In the genomic region with DNA sequence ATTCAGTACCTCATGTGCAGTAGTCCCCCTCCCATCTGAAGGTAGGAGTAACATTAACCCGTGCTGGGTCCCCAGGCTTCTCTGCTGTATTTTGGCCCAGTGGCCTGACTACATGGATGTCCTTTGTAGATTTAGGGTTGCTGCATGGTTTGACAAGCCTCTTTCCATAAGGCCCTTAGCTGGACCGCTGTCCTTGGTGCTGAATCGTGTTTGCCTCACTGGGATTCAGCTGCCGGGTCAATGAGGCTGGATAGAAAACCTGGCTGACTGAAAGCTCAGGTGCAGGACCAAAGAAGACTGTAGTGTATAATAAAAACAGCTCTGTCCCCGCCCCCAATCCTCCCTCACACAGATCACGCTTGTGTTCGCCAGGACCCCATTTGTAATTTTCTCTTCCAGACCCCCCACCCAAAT, we compare ENCODE assay signal across 9 mouse cellular contexts. TPM values are rescaled to one million over a fixed set of nuclear protein-coding genes. Genes with fewer than 3 reads are reported as not detected.
DNase-seq lines count a peak whose midpoint lies in the region; ATAC-seq and TF ChIP-seq lines count a peak whose summit lies in the region.
"Had no signal": no experiment of that assay in that cellular context is flagged by ENCODE, and none has a peak within 500 bp of the region (broad histone marks: within the 10 kb centered on the region; RNA-seq: fewer than 3 reads in every experiment).

No protein-coding gene starts in this region.

- H3K27ac ChIP-seq in heart, embryonic 15.5 days: no peak overlapping the region
- H3K27ac ChIP-seq in kidney, postnatal 0 days: no peak overlapping the region
- no peak overlapping the region for H3K27ac ChIP-seq in liver, postnatal 0 days (ENCODE audit: low read depth)

- no peak overlapping the region for H3K4me3 ChIP-seq in heart, embryonic 15.5 days
- H3K4me3 ChIP-seq in kidney, postnatal 0 days (replicated peaks; ENCODE audit: low read depth, low read length): no peak overlapping the region
- H3K4me3 ChIP-seq in liver, postnatal 0 days (ENCODE audit: low read depth, low read length): no peak overlapping the region
- H3K4me3 ChIP-seq: megakaryocyte, embryonic 14.5 days had no signal

- H3K9me3 ChIP-seq in heart, embryonic 15.5 days (replicated peaks): no peaks in the 10 kb centered on the region
- H3K9me3 ChIP-seq in kidney, postnatal 0 days (replicated peaks; ENCODE audit: low read length): no peaks in the 10 kb centered on the region
- no peaks in the 10 kb centered on the region for H3K9me3 ChIP-seq in liver, postnatal 0 days (ENCODE audit: low read length)
- H3K9me3 ChIP-seq: megakaryocyte, embryonic 14.5 days had no signal

- TF ChIP-seq EP300 in liver, postnatal 0 days (IDR thresholded peaks at IDR 0.05; ENCODE audit: low read depth): no peak

- H3K36me3 ChIP-seq in heart, embryonic 15.5 days: no peaks in the 10 kb centered on the region
- no peaks in the 10 kb centered on the region for H3K36me3 ChIP-seq in kidney, postnatal 0 days (ENCODE audit: insufficient read depth, low read length)
- no peaks in the 10 kb centered on the region for H3K36me3 ChIP-seq in liver, postnatal 0 days (replicated peaks; ENCODE audit: insufficient read depth, low read length)

- 0 out of 2 replicates have a peak, but pooled peaks have one; percentile 50 for ATAC-seq in common myeloid progenitor, adult 5-6 weeks (replicated peaks; ENCODE audit: low read depth, poor library complexity, severe bottlenecking)
- ATAC-seq in heart, embryonic 15.5 days (replicated peaks; ENCODE audit: insufficient number of reproducible peaks, insufficient read depth, low FRiP score, low read depth): 0 out of 2 replicates have a peak, but pooled peaks have one; percentile 53
- ATAC-seq in kidney, postnatal 0 days (replicated peaks; ENCODE audit: low FRiP score, low read depth): peak; percentile 72; the same call in 1 of the 2 replicates
- no peak for ATAC-seq in liver, postnatal 0 days

- 3% methylated on average over 7 of the region's 7 CpGs for WGBS in heart, embryonic 15.5 days
- WGBS in kidney, postnatal 0 days: under 1% methylated on average over 7 of the region's 7 CpGs
- 5% methylated on average over 7 of the region's 7 CpGs for WGBS in liver, postnatal 0 days (ENCODE audit: insufficient replicate concordance)

- no peaks in the 10 kb centered on the region for H3K4me1 ChIP-seq in heart, embryonic 15.5 days (replicated peaks)
- H3K4me1 ChIP-seq in kidney, postnatal 0 days (replicated peaks; ENCODE audit: insufficient read depth, low read length): no peaks in the 10 kb centered on the region
- H3K4me1 ChIP-seq in liver, postnatal 0 days (ENCODE audit: insufficient read depth): no peaks in the 10 kb centered on the region
- H3K4me1 ChIP-seq: megakaryocyte, embryonic 14.5 days had no signal

- no peak overlapping the region for H3K4me2 ChIP-seq in heart, embryonic 15.5 days
- H3K4me2 ChIP-seq in kidney, postnatal 0 days (ENCODE audit: low read length): no peak overlapping the region
- H3K4me2 ChIP-seq in liver, postnatal 0 days (ENCODE audit: low read depth, low read length): no peak overlapping the region

- TF ChIP-seq CTCF in kidney, postnatal 0 days (IDR thresholded peaks at IDR 0.05; ENCODE audit: low read depth): no peak
- no peak for TF ChIP-seq CTCF in liver, postnatal 0 days (IDR thresholded peaks at IDR 0.05; ENCODE audit: low read depth)

- H3K27me3 ChIP-seq in heart, embryonic 15.5 days: no peaks in the 10 kb centered on the region
- no peaks in the 10 kb centered on the region for H3K27me3 ChIP-seq in kidney, postnatal 0 days (ENCODE audit: insufficient read depth, low read length)
- no peaks in the 10 kb centered on the region for H3K27me3 ChIP-seq in liver, postnatal 0 days (ENCODE audit: insufficient read depth, low read length)
- H3K27me3 ChIP-seq: megakaryocyte, embryonic 14.5 days had no signal

- peak; percentile 53 for DNase-seq in lung, postnatal 10 days
- no peak for DNase-seq in lung, postnatal 25 days (ENCODE audit: low spot score)
- peak; percentile 90 for DNase-seq in kidney, postnatal 0 days (ENCODE audit: low spot score)
- peak; percentile 45 for DNase-seq in liver, postnatal 0 days
- DNase-seq in right cerebral cortex, postnatal 10 days (ENCODE audit: low spot score in 2 of 2): peak; percentile 61 to 66
- no peak for DNase-seq in thymus, adult 18-20 months

- no peak overlapping the region for H3K9ac ChIP-seq in heart, embryonic 15.5 days
- no peak overlapping the region for H3K9ac ChIP-seq in kidney, postnatal 0 days (ENCODE audit: low read depth, low read length)
- no peak overlapping the region for H3K9ac ChIP-seq in liver, postnatal 0 days (replicated peaks)

RNA-seq across cellular contexts. Expression of a gene that starts 1.2 kb away (rescaled TPM):
- total RNA-seq in common myeloid progenitor, adult 5-6 weeks (2017): not detected in 2 replicates
- polyA plus RNA-seq in heart, embryonic 15.5 days (2015; fragmentation: Nextera tagmentation; extraction: Ambion mirVana): 0.18 and 0.20 TPM in 2 replicates
- 0.07 TPM in 1 of 2 replicates, not detected in the other for polyA plus RNA-seq in kidney, postnatal 0 days (2015; fragmentation: Nextera tagmentation; extraction: Ambion mirVana)
- not detected in 2 replicates for polyA plus RNA-seq in liver, postnatal 0 days (2015; fragmentation: Nextera tagmentation; extraction: Ambion mirVana)

Comparison
In these comparisons a context has a peak if more than half of its experiments do, and no peak if none do; other contexts are left out.
1. DNase-seq: peak in lung, postnatal 10 days (single experiment), kidney, postnatal 0 days (single experiment), liver, postnatal 0 days (single experiment) and right cerebral cortex, postnatal 10 days (2 of 2); none in lung, postnatal 25 days (single experiment) and thymus, adult 18-20 months (0 of 2).